Mouse (Mus musculus): ENCODE results near the gene Kctd12b.

DNA sequence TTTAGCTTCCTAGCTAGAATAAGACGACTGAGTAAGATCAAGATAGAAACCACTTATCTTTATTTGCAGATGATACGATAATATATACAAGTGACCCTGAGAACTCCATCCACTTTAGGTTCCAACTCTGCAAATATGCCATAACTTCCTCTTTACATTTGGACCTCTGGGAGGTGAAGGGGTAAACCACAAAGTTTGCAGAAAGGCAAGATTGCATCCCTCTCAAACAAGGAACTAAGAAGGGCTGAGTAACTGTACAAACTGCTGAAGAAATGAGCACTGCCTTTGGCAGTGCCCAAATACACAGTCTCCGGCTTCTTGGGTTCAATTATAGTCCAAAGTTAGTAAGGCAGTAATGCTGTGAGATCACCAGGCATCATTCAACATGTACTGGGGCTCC is 31.3 kb downstream of the Kctd12b start:
- TF ChIP-seq HCFC1 (IDR thresholded peaks at IDR 0.05; ENCODE audit: borderline replicate concordance, insufficient read depth, low read length) (no peak), MAFK (IDR thresholded peaks at IDR 0.05; ENCODE audit: insufficient read depth, low read depth, low read length) (no peak), CHD2 (IDR thresholded peaks at IDR 0.05; ENCODE audit: low read depth, low read length) (no peak), ZC3H11A (IDR thresholded peaks at IDR 0.05; ENCODE audit: borderline replicate concordance, low read depth, low read length) (no peak)
